Mouse (Mus musculus) layer of hippocampus, adult 11-12 months (tissue): ENCODE measurements at regions not wholly inside any gene's neighbourhood (a gene's known extent, or its start where the extent isn't known, plus 50 kb on each side); places are given as distances from the start of the nearest gene placed in this dataset.
A peak's percentile ranks its signal among the peaks of the same experiment; 100 is the strongest.

Experiments used
- DNase-seq: peaks from one replicate; pipeline ENCODE4 v3.0.0; 2022; ENCODE audit warnings: low spot score

- DNase-seq = no peak
Measured at GRCm38 (mm10) chrX:82741478-82741877, 207.2 kb upstream of the Dmd start.

DNA sequence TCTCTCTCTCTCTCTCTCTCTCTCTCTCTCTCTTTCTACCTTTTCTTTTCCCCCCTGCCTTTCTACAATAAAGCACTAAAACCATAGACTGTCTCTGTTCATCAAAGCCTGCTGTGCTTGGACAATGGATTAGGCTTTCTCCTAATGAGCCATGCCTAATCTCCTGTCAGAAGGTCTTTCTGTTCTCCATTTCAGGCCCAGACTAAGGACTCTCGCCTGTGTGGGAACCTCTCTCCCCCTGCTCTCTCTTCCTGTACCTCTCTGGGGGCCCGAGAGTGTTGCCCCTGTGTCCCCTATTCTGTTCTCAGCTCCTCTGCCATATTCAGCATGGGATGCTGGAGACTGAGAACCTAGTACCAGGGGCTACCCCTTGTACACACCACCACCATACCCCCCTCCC, 184.5 kb upstream of the Dmd start:
- DNase-seq = no peak

DNA sequence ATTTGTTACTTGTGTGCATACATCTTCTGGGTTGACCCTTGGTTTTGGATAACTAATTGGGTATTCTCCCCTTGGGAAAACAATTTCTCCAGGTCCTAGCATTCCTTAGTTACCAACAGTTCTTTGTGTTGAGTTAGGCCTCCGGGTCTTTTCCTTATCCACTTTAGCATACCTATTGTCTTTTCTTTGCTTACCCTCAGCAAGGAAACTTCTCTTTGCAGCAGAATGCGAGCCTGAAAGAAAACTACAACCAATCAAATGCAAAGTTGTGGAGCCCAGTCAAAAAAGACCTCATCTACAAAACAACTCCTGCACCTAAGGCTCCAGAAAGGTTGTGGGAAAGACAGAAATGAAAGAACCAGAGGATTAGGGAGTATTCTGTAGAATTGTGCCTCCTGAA, 139.5 kb upstream of the Dmd start:
- DNase-seq = no peak

GRCm38 (mm10) chrX:82814618-82815017, 134.1 kb upstream of the Dmd start:
- DNase-seq = peak; percentile 12

DNA sequence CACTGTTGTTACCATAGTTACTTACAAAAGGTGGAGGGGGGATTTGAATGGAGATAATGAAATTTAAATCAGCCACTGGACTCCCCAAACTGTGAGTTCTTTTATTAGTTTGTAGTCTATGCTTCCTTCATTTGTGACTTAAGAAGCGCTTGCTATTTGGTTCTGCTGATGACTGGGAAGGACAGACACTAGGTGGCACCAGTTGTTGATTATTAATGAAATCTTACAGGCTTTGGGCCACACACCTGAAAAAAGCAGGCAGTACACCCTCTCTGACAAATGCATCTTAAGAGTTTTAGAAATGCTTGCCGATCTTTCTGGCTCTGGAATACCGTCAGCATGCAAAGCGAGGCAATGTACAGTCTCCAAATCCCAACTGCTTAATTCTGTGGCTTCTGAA, 131.6 kb upstream of the Dmd start:
- DNase-seq = peak; percentile 33

- no peak for DNase-seq
Measured at GRCm38 (mm10) chrX:82823606-82824005, 125.1 kb upstream of the Dmd start.

GRCm38 (mm10) chrX:82866116-82866515, 82.6 kb upstream of the Dmd start:
- no peak for DNase-seq
